Mouse (Mus musculus) cerebellum, adult 9-11 months (tissue): Measurements from ENCODE around the gene Rnf181.
A peak's percentile ranks its signal among the peaks of the same experiment; 100 is the strongest.

ENCODE experiments used
- DNase-seq: peaks from one replicate; pipeline ENCODE4 v3.0.0; 2022

The Rnf181 gene

GRCm38 (mm10) chr6:72366844-72367443 lies at the start of gene Rnf181:
Rnf181 (minus strand) TSS chr6:72366956.
- no peak for DNase-seq

DNA sequence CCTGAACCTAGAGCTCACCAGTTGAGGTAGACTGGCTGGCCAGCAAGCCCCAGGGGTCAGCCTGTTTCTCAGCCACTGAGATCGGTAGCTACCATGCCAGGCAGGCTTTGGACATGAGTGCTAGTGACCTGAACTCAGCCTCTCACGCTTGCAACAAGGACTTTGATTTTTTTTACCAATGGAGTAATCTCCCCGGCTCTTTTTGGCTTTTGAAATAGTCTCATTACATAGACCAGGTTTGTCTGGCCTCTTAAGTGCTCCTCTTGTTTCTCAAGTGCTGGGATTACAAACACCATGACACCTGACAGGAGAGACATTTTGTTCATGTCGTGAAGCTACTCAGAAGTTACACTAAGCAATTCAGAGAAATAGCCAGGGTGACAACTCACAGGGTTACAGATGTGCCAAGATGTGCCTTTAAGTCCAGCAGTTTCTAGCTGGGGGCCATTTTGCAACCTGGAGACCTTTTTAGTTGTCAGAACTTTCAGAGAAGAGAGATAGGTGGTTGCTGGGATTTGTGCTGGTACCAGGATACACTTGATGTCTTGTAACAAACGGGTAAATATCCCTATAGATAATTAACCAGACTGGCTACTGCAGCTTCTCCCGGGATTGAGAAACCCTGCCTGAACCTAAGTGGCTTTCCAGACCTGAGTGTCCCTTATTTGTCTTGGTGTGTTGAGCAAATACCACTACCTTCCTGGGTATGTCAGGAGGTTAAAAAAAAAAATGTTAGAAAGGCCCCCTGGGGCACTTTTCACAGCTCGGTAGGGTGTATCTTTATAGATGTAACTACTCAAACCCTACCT lies 49.4 kb upstream of the Rnf181 start:
- no peak for DNase-seq

GRCm38 (mm10) chr6:72415181-72415580 lies 48.4 kb upstream of the Rnf181 start:
- DNase-seq: no peak

GRCm38 (mm10) chr6:72414076-72414756 lies 47.5 kb upstream of the Rnf181 start, which contains the start of gene Ggcx:
Ggcx (plus strand) TSS chr6:72414308.
- DNase-seq: peak; percentile 96

DNA sequence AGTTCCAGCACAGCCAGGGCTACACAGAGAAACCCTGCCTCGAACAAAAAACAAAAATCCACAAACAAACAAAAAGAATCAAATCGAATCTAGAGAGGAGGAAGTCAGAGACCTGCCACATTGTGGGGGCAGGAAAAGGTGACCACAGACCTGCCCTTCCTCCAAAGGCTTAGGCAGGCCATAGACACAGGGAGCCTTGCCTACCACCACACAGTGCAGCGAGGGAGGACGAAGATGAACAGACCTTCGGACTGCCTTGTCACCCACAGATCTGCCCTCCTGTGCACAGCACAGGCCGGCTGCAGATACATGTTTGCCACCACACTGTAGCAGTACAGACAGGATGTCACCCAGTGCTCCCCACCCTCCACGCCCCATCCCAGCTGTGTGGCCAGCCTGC lies 43.8 kb upstream of the Rnf181 start:
- no peak for DNase-seq

DNA sequence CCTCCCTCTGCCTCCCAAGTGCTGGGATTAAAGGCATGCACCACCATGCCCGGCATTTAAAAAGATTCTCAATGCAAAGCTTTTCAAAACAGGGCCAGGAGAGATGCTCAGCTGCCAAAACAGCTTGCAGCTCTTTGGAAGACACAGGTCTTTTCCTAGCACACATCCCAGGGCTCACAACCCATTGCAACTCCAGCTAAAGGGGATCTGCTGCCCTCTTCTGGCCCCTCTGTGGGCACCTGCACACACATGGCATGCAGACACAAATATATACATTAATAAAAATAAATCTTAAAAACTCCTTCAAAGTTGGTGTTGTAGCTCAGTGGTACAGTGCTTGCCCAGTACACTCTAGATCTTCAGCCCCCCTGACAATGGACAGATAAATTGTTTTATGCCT lies 43.2 kb upstream of the Rnf181 start:
- no peak for DNase-seq

DNA sequence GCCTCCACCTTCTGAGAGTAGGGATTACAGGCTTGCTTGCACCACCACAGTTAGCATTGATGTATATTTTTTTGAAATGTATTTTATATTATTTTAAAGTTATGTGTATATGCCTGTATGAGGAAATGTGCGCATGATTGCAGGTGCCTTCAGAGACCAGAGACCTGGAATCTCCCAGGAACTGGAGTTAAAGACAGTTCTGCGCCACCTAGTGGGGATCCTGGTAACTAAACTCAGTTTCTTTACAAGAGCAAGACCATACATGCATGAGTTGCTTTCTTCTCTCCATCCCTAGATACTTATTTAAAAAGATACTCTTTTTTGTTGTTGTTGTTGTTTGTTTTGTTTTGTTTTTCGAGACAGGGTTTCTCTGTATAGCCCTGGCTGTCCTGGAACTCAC lies 42.8 kb upstream of the Rnf181 start:
- peak; percentile 52 for DNase-seq

DNA sequence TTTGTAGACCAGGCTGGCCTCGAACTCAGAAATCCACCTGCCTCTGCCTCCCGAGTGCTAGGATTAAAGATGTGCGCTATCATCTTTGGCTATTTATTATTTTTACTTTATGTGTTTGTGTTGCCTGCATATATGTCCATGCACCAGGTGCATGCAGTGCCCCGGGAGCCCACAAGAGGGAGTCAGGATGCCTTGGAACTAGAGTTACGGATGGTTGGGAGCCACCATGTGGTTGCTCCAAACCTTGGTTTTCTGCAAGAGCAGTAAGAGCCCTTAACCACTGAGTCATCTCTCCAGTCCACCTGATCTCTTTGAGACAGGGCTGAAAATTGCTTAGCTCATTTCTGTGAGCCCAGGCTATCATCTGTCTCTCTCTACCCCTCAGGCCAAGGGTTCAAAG lies 40.4 kb upstream of the Rnf181 start:
- peak; percentile 75 for DNase-seq

GRCm38 (mm10) chr6:72405356-72405755 lies 38.6 kb upstream of the Rnf181 start:
- DNase-seq: no peak

DNA sequence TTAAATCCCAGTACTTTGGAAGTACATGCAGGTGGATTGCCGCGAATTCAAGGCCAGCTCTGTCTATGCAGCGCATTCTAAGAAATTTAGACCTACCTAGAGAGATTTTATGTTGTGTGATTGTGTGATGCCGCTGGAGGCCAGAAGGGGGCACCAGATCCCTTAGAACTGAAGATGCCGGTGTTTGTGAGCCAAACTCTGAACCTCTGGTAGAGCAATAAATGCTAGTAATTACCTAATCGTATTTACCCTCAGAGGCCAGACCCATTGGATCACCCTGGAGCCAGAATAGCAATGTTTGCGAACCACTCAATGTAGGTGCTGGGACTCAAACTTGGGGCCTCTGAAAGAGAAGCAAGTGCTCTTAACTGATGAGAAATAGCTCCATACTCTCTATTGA lies 35.1 kb upstream of the Rnf181 start:
- peak; percentile 54 for DNase-seq

GRCm38 (mm10) chr6:72399967-72400366 lies 33.2 kb upstream of the Rnf181 start:
- DNase-seq: no peak

DNA sequence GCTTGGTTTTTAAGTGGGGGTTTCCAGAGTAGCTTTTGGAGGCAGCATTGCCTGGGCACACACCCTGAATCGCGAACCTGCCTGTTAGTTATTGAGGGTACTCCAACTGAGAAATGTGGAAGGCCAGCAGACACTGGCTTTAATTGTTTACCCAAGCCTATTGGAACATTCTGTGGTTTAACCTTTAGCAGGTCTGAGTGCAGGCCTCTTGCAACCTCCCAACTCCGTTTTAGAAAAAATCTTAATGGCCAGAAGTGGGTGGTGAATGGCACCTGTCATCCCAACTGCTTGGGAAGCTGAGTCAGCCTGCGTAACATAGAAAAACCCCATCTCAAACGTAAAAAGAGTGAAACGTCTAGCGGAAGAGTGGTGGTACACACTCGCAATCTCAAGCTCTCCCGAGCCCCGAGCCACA lies 30.1 kb upstream of the Rnf181 start:
- no peak for DNase-seq

DNA sequence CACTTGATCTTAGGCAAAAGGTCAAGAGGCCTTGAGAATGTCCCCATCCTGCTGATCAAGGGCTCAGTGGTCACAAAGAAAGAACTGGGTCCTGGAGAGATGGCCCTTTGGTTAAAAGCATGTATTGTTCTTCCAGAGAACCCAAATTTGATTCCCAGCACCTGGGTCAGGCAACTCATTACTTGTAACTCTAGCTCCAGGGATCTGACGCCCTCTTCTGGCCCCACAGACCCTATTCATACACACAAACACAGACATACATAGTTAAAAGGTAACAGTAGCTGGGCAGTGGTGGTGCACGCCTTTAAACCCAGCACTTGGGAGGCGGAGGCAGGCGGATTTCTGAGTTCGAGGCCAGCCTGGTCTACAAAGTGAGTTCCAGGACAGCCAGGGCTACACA lies 25.6 kb upstream of the Rnf181 start:
- DNase-seq: no peak

DNA sequence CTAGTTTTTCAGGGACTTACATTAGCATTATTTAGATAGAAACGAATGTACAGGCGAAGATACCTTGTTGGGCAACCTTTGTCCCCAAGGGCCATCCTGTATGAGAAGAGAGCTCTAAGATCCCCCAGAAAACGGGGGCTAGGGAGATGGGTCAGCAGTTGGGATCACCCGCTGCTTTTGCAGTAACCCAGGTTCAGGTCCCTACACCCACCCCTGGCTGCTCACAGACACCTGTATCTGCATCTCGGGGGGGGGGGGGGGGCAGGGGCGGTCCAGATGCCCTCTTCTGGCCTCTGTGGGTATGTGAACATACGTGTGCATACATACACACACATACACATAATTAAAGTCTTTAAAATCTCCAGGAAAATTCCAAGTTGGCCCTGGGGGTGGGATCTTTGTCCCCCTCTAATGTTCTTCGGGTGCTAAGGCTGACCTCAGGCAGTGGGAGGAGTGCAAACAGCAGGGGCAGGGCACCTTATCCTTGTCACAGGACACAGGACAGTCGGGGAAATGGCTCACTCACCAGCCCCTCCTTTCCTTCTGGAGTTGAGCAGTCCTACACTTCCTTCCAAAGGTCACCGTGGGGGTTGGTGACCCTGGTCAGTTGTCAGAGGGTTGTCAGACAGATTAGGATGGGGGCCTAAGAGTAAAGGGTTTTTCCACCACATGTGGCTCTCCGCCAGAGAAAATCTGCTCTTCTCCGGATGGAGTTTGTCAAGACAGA lies 24.2 kb upstream of the Rnf181 start:
- DNase-seq: peak; percentile 40

DNA sequence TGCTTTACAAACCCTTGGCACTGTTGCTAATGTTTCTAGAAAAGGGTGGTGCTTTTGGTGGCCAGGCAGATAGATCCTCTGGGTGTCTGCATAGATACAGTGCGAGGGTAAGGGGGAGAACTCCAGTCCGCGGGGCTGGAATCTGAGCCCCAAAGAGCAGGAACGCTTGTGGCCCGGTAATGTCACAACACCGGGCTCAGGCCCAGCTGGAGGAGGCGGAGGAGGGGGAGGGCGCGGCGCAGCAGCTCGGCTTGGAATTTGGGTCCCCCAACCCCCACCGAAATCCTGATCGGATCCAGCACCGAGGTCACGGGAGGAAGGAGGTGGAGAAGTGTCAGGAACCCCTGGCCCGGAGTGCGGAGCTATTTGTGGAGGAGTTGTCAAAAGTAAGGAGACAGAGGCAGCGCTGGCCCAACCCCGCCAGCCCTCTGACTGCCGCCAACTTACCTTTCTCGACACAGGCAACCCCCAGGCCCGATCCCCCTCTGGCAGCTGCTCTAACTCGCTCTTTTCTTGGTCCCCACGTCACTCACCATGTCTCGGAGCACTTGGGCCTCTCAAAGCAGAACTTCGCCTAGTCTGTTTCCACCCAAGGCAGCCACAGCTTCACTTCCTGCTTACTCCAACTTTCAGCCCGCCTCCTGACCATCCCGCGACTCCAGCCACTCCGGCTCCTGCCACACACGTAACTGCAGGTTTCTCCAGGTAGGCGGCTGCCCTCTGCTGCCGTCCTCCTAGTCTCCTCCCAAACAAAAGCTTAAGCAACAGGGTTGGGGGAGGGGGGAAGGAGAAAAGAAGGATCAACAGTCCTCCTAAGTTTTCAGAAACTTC lies 23.4 kb upstream of the Rnf181 start, which contains the start of gene Vamp8:
Gene Vamp8 (minus strand): TSS at position 763 of the 831 bp plus-strand sequence.
- peak; percentile 71 for DNase-seq

GRCm38 (mm10) chr6:72389471-72389940 lies 22.8 kb upstream of the Rnf181 start:
- DNase-seq: peak; percentile 23

- no peak for DNase-seq
Measured at GRCm38 (mm10) chr6:72388791-72389329, 22.1 kb upstream of the Rnf181 start.

DNA sequence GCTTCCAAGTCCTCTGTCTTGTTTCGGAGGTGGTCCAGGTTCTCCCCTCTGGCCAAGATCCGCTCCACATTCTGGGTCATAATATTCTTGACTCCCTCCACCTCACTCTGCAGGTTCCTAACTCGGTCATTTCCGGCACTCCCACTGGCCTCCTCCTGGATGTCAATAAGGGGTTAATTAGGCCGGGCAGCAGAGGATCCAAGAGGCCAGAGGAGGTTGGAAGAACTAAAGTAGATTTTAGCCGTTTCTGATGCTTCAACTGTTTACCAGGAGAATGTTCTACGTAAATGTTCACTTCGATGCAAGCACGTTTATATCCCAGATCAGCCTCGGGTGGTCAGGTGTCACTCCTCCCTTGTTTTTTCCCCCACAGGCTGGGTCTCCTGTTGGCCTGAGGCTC lies 21.5 kb upstream of the Rnf181 start:
- DNase-seq: no peak

GRCm38 (mm10) chr6:72387816-72388215 lies 21.1 kb upstream of the Rnf181 start:
- no peak for DNase-seq

DNA sequence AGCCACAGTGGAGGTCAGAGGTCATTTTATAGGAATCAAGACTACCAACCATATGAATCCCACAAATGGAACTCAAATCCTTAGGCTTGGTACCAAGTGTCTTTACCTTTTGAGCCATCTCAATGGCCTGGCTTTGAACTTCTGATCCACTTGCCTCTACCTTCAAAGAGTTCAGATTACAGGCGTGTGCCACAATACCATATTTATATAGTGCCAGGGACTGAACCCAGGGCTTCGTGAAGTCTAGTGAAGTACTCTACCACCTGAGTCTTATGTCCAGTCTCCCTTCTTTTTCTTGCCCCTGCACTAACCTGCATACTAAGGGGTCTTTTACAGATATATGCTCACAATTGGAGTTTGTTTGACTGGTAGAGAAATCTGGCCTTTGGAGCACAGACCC lies 19.8 kb upstream of the Rnf181 start:
- no peak for DNase-seq

- DNase-seq: no peak
Measured at GRCm38 (mm10) chr6:72385258-72385657, 18.5 kb upstream of the Rnf181 start.

GRCm38 (mm10) chr6:72383952-72384351 lies 17.2 kb upstream of the Rnf181 start:
- no peak for DNase-seq
